Mouse (Mus musculus) left cerebral cortex, postnatal 10 days (tissue): ENCODE data around the gene 1700037H04Rik. TPM values are rescaled to one million over a fixed set of nuclear protein-coding genes. Genes with fewer than 3 reads are reported as not detected.
A peak's percentile ranks its signal among the peaks of the same experiment; 100 is the strongest.

Source experiments
- DNase-seq, 2 experiments: peaks; one replicate each; pipeline ENCODE4 v3.0.0; 2021 to 2022; ENCODE audit warnings: low spot score in 2 of 2, mixed read lengths in 1 of 2; ENCODE audit errors: extremely low spot score in 1 of 2
- intact Hi-C: fragments of 180-260 bp; cut with DNase I; formaldehyde crosslinking; loops from one replicate; pipeline ENCODE4 v1.15.1; 2025
- total RNA-seq, 2 experiments: library from RNA; stranded (reverse); gene quantifications; 2 replicates each; pipeline ENCODE4 v1.2.3; 2021

Gene 1700037H04Rik
- total RNA-seq, 2 experiments from 2014 or later: 69.3 to 74.2 TPM

DNA sequence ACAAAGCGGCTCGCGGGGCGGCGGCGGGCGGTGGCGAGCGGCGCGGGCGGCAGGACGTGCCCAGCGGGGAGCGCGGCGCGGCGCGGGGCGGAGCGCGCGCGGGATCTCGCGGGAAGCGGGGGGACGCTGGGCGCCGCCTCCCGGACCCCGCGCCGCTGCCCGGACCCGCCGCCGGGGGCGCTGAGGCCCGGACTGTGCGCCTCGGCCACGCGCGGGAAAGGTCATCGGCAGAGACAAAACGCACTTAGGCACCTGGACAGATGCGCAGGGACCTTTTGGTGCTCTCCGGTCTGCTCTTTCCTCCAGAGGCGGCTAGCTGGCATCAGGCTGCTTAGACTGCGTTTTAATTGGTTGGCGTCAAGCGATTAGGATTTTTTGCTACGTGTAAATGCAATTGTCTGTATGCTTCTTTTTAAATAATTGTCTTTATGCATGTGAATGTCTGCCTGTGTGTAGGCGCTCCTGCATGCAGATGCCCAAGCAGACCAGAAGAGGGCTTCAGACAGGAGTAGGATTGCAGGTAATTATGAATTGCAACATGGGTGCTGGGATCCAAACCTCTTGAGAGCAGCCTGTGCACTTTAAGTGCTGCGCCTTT, 20.2 kb upstream of the 1700037H04Rik start, which contains the start of gene Cenpb:
Gene Cenpb, minus strand, starts transcription at position 78 of the 598 bp plus-strand sequence.
- intact Hi-C loops: loop anchor here (5.0 kb wide), 1 partner anchor 82 kb away; the partner anchor contains the start of gene Pank2

DNA sequence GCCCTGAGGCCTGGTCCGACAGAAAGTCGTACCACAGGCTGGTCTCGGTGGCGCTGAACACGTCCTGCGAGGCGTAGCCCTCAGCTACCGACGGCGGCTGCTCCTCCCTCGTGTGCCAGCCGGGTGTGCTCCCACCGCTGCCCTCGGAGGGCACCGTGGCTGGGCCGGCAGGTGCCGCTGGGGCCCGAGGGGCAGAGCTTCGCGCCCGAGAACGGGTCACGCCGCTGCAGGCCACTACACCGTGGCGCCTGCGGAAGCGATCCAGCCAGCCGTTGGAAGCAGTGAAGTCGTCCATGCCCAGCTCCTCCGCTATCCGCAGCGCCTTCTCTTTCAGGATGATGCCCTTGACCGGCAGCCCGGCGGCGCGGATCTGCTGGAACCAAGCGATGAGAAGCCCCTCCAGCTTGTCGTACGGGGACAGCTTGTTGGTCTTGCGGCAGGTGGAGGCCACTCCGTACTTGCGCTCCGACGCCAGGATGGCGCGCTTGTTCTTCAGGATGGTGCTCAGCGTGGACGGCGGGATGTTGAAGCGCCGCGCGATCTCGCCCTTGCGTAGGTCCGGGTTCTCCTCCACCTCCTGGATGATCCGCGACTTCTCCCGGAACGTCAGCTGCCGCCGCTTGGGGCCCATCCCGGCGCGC, 19.5 kb upstream of the 1700037H04Rik start:
- peak; percentile 56 to 88 for DNase-seq
- intact Hi-C loops: loop anchor here (5.0 kb wide), 1 partner anchor 83 kb away; the partner anchor contains the start of gene Pank2

More for the DNA sequence above, 20.2 kb upstream of the 1700037H04Rik start, which contains the start of gene Cenpb:
- peak; percentile 76 to 92 for DNase-seq

DNA sequence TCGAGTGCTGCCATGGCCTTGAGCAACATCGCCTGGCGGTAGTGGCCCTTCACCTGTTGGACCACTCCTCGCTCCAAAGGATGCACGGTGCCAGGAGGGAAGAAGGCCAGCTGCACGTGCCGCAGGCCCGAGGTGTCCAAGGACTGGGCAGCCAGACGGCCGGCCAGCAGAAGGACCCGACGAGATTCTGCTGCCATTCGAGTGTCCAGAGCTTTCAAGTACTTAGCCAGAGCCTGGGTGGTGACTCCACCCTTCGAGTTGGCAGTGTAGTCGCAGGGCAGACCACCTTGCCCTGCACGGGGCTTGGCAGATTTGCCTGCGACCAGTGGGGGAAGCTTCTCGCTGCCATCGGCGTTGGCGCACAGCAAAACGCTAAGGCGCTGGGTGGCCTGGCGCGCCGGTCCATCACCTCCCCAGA, 19.0 kb upstream of the 1700037H04Rik start:
- peak in 1 of 2 experiments; percentile 58 for DNase-seq

DNA sequence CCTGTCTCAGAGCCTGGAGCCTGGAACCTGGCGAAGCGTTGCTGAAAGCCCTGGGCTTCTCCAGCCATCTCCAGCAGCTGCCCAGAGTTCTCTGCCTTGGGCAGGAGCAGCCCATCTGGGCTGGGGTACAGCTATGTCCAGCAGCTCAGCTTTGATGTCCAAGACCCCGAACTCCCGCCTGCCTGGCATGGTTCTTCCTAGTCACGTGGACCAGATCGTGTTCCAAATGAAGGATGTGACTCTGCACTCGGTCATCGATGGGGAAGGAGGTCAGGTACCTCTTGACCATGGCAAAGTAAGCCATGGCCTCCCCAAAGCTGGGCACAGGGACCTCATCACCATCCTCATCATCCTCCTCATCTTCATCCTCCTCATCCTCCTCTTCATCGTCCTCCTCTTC, 18.1 kb upstream of the 1700037H04Rik start:
- intact Hi-C loops: loop anchor here (5.0 kb wide), 1 partner anchor 84 kb away; the partner anchor contains the start of gene Pank2
- no peak for DNase-seq

More for the DNA sequence above, 19.0 kb upstream of the 1700037H04Rik start:
- intact Hi-C loops: loop anchor here (5.0 kb wide), 1 partner anchor 83 kb away; the partner anchor contains the start of gene Pank2

DNA sequence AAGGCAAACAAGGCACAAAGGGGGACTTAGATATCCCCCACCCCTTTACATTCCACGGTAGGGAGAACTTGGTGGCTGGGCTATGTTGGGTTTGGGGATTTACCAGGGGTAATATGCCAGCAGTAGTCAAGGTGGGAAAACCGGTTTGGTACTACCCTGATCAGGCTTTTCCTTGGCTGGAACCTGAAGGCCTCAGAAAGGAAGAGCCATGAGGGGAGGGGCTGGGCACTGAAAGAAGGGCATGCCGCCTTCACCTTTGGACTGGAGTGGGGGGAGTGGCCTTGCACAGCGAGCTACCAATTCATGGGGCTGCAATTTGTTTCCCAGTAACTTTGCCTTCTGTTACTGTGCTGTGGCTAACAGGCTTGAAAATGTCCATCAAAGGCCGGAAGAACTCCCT, 16.6 kb upstream of the 1700037H04Rik start:
- DNase-seq: no peak
- intact Hi-C loops: loop anchor here (5.0 kb wide), 1 partner anchor 86 kb away; the partner anchor contains the start of gene Pank2

DNA sequence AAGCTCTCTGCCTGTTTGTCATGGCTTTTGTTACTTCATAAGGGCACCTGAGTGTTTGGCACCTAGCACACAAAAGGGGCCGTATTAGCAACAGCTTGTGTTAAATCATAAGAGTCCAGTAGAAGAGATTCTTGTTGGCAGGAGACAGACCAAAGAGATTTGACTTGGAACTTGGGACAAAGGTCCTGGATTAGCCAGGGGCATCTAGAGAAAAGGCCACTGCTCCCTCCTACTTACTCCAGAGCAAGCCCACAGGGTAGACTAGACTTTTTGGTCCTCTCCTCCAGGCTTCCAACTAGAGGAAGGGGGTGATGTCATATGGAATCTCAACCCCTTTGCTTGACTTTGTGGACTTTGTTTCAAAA, 16.0 kb upstream of the 1700037H04Rik start:
- DNase-seq: no peak
- intact Hi-C loops: loop anchor here (5.0 kb wide), 1 partner anchor 86 kb away; the partner anchor contains the start of gene Pank2

DNA sequence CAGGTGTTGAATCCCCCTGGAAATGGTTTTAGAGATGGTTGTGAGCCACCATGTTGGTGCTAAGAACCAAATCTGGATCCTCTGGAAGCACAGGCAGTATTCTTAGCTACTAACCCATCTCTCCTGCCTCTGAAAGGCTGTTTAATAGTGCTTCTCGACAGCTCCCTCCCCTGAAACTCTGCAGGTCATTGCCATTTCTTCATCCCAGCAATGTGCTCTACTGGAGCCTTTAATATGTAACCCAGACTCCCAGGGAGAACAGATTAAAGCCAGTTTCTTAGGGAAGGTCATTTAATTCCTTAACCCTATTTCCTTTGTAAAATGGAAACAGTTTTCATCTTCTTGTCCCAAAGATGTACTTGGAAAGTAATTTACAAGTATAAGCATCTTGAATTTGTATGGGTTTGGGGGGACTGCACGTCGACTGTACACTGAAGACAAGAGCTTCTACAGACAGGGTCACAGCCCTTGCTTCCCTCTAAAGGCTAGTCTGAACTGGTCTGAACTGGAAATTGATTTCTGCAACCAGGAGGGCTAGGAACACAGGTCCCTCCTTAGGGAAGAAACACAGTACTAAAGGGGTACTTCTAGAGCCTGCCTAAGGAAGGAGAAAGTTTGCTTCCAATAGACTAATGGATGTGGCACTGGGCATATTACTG, 15.5 kb upstream of the 1700037H04Rik start:
- intact Hi-C loops: loop anchor here (5.0 kb wide), 1 partner anchor 87 kb away; the partner anchor contains the start of gene Pank2
- DNase-seq: no peak

DNA sequence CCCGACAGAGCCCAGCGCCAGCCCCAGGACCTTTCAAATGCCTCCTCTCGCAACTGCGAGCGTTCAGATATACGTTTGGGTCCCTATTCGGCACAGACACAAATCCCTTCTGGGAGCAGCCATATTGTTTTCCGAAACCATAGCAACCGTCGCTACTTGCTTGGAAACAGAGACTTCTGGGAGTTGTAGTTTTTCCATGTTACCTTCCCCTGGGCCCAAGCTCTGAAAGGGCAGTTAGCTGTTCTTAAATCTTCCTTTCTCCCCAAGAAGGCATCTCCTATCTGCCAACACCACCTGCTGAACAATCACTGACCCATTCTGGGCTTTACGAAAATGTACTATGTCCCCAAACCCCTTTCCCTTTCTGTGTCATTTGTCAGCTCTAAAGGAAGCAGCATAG, 14.8 kb upstream of the 1700037H04Rik start:
- intact Hi-C loops: loop anchor here (5.0 kb wide), 1 partner anchor 88 kb away; the partner anchor contains the start of gene Pank2
- DNase-seq: peak; percentile 47 to 74

DNA sequence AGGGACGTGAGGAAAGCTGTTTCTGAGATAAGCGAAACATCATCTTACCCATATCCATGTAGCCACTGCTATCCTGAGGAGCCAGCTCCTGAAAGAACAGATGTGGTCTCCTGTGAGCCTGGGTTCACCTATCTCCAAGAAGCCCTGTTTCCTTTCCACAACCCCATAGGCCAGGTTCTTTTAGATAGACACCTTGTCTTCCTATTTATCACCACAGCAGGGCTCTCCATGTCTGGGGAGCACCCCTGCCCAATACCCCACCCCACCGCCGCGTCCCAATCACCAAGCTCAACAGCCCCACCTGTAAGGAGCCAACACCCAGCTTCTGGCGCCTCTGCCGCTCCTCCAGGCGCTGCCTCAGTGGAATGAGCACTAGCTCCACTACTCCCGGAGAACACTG, 12.4 kb upstream of the 1700037H04Rik start:
- intact Hi-C loops: no loop called here
- DNase-seq: no peak

DNA sequence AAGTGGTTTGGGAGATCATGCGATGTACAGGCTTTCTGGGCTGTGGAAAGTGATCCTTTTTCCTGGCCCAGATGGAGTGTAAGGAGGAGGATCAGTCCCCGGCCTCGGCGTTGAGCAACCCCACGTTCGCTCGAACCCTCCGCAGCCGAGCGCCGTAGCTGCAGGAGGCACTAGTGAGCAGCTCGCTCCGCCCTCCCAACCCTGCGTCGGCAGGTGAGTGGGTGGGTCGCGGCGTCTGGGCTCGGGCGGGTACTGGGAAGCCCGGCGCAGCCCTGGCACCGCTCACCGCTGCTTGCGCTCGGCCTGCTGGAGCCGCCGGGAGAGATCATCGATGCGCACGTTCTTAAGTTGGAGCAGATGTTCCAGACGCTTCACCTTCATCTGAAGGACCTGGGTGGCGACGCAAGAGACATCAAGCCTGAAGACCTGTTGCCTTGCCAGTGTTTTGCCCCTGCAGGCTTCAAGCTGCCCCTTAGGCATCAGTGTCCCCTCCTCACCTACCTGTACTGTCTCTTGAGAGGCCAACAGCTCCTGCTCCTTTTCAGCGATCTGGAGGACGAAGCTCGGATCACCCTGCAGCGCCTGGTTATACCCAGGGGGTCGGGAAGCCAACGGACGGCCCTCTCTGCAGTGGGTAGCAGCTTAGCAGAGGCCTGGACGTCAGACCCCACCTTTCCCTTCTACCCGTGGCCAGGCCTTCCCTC, 11.7 kb upstream of the 1700037H04Rik start:
- DNase-seq: peak; percentile 48 to 84
- intact Hi-C loops: no loop called here

DNA sequence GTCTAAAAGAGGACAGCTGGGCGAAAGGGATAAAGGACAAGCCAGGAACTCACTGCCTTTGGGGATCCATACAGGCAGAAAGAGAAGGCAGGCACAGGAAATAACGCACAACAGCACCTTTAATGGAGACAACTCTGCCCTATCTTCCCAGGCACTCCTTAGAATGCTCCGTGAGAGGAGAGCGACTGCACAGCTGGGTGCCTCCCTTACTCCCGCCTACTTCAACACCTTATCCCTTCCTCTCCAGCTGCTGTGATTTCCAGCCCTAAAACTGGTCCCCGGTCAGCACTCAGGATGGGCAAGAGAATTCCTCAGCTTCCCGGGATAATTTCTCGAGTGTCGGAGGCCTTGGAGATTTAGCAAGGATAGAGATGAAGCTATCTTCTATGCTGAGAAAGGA, 11.1 kb upstream of the 1700037H04Rik start:
- intact Hi-C loops: no loop called here
- DNase-seq: no peak

DNA sequence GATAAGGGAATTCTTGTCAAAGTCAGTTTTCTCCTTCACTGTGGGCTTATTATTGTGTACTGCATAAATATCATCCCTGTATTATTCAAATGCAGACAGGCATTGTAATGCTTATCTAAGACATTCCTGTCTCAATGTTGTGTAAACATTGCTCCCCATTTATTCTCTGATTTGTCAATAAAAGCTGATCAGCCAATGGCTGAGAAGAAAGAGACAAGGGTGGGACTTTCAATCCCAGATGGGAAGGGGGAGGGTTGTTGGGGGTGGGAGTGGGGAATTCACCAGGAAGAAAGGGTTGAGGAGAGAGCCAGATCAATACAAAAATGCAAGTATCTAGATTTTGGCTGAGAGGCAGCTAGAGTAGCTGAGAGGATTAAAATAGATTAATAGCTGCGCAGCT, 9.0 kb upstream of the 1700037H04Rik start:
- intact Hi-C loops: no loop called here
- DNase-seq: no peak

DNA sequence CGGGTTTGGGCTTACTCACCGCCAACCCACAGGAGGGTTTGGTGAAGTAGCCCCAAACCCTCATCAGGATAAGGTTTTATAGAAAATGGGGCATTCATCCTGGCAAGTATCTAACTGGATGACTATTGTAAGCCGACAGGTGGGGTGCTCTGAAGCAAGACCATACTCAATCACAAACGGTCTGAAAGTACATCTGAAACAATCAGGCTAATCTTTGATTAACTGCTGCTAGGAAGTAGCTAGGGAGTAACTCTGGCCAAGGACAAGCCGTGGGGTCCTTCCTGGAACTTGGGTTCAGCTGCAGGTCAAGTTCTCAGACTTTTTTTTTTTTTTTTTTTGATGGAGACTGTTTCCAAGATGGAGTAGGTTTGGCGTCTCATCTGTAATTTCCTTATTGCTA, 8.1 kb upstream of the 1700037H04Rik start:
- no peak for DNase-seq
- intact Hi-C loops: no loop called here

DNA sequence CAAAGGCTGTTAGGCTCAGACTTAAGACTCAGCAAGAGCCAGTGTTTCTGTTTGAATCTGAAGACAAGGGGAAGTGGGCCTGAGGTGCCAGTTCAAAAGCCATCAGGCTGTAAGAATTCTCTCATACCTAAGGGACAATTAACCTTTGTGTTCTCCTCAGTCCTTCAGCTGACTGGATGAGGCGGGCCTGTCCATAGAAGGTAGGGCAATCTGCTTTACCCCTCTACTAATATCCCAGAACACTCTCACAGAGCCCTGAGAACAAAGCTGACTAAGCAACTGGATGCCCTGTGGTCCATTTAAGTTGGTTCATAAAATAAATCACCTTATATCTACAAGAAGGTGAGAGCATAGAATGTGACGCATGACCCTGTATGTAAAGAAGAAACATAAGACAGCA, 6.3 kb upstream of the 1700037H04Rik start:
- DNase-seq: no peak
- intact Hi-C loops: no loop called here

DNA sequence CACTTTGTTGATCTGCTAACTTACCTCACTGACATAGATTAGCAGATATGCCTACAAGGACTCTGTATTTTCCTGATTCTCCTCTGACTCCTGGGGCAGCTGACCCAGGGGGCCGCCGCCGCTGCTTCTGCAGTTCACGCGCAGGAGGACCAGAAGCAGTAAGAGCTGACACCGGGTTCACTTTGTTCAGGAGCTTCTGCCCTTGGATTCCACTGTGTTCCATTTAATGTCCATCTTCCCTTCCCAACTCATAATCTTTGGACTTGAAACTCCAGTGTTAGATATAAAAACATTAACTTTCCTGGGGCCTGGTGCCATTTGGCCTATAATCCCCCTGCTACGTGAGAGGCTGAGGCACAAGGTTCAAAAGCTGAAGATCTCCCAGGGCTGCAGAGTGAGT, 4.0 kb upstream of the 1700037H04Rik start:
- DNase-seq: no peak
- intact Hi-C loops: loop anchor here (5.0 kb wide), 1 partner anchor 67 kb away; no protein-coding TSS in a partner anchor

DNA sequence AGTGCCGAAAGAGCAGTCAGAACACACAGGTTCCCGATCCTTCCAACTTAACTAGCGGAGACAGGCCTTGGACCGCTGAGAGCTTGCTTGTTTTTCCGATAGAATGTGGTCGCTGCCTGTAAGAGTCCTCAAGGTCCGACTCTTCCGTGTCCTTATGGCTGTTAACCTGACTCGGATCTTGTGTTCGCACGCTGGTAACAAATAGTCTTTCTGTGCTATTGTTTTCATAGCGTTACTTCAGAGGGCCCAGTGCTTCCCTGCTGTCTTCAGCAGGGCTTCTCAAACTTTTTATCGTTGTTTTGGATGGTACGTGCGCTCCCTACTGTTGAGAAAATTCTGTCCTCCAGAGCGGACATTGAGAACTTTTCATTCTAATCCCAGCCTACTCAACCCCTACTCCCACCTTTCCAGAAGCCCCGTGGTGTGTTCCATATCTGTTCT, 810 bp upstream of the 1700037H04Rik start:
- no peak for DNase-seq
- intact Hi-C loops: loop anchor here (5.0 kb wide), 1 partner anchor 63 kb away; no protein-coding TSS in a partner anchor

DNA sequence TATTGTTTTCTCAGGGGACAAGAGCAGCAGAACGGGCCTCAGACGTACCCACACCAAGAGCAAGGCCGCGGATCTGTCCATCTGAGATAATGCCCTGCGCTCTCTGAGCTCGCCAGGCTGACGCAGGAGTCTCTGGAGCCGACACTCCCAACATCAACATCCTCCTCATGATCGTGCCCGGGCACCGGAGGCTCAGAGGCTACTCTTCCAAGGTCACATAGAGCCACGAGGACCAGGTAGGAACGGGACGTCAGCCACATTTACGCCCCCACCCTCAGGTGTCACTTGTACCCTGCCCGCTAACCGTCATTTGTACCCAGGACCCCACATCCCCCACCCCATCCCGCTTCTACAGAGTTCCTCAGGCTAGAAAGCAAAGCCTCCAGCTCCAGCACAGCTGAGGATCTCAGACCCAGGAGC, 380 bp downstream of the 1700037H04Rik start:
- peak in 1 of 2 experiments; percentile 44 for DNase-seq
- intact Hi-C loops: no loop called here

DNA sequence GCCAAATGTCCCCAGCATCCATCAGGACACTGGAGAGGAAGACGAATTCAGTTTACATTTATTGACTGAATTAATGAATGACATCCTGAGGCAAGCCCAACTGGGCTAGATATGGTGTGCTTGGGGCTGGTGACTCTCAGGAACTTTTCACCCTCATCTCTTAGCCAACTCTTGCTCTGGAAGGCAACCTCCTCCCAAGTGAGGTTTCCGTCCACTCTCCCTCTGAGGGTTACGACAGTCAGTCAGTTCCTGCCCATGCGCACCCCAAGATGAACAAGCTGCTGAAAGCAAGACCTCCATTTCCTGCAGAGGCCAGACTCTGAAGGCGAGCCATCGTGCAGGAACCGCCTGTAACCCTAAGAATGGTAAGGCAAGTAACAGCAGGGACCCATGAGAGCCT, 2.9 kb downstream of the 1700037H04Rik start:
- no peak for DNase-seq
- intact Hi-C loops: no loop called here

DNA sequence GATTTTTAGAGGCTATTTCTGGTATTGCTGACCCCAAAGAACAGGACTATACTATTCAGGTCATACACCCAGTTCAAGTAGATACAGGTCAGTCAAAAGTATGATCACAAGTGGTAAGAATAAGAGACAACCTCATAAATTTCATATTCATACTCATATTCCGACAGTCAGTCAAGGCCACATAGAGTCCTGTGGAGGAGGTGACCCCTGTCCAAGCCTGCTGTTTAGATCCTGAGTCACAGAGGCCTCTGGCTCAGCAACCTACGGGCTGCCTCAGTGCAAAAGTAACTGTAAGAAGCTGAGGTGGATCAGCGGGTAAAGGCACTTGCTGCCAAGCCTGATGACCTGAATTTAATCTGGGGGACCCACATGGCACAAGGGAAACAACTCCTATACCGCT, 5.8 kb downstream of the 1700037H04Rik start:
- DNase-seq: no peak
- intact Hi-C loops: no loop called here
